17 mouse cellular contexts compared by ENCODE assay signal in genomic region chr19:26643936-26644335, GRCm38 (mm10). TPM values are rescaled to one million over a fixed set of nuclear protein-coding genes. Genes with fewer than 3 reads are reported as not detected.
DNase-seq lines count a peak whose midpoint lies in the region; TF ChIP-seq lines count a peak whose summit lies in the region.
"Had no signal": no experiment of that assay in that cellular context is flagged by ENCODE, and none has a peak within 500 bp of the region (broad histone marks: within the 10 kb centered on the region; RNA-seq: fewer than 3 reads in every experiment).

No protein-coding gene starts in this region.

- no peak for TF ChIP-seq POLR2A in MEL (IDR thresholded peaks at IDR 0.05; ENCODE audit: control insufficient read depth in 1 of 2, insufficient read depth in 1 of 2, low read depth in 1 of 2, low read length in 2 of 2, poor library complexity in 1 of 2)

- no peak overlapping the region for H3K9ac ChIP-seq in MEL (ENCODE audit: control insufficient read depth, low read depth, low read length, poor library complexity, severe bottlenecking)
- H3K9ac ChIP-seq: embryonic facial prominence, embryonic 15.5 days; heart, embryonic 13.5 days; hindbrain, embryonic 15.5 days had no signal

- TF ChIP-seq CTCF in MEL (IDR thresholded peaks at IDR 0.05 in 2 of 3, conservative IDR thresholded peaks at IDR 0.05 in 1 of 3; ENCODE audit: control insufficient read depth in 1 of 3, insufficient read depth in 1 of 3, low read depth in 2 of 3, low read length in 3 of 3, poor library complexity in 1 of 3, severe bottlenecking in 1 of 3), result no peak

- no peaks in the 10 kb centered on the region for H3K9me3 ChIP-seq in heart, embryonic 10.5 days
- H3K9me3 ChIP-seq in MEL (replicated peaks; ENCODE audit: insufficient read depth, low read length), result no peaks in the 10 kb centered on the region
- H3K9me3 ChIP-seq: embryonic facial prominence, embryonic 15.5 days; forebrain, embryonic 10.5 days; heart, embryonic 13.5 days; hindbrain, embryonic 15.5 days had no signal

- no peak for TF ChIP-seq EP300 in MEL (IDR thresholded peaks at IDR 0.05; ENCODE audit: low read depth in 1 of 2, low read length in 2 of 2)

- no peaks in the 10 kb centered on the region for H3K79me2 ChIP-seq in MEL (ENCODE audit: control insufficient read depth, insufficient read depth, low read length, poor library complexity)

- H3K27me3 ChIP-seq in heart, embryonic 10.5 days (ENCODE audit: insufficient read depth, poor library complexity, severe bottlenecking), result no peaks in the 10 kb centered on the region
- H3K27me3 ChIP-seq in MEL (ENCODE audit: control insufficient read depth in 1 of 2, insufficient read depth in 2 of 2, low read length in 2 of 2), result no peaks in the 10 kb centered on the region
- H3K27me3 ChIP-seq in splenic B cell, adult 2 months (ENCODE audit: control insufficient read depth, insufficient read depth, low read length, poor library complexity, severe bottlenecking), result no peaks in the 10 kb centered on the region
- H3K27me3 ChIP-seq: embryonic facial prominence, embryonic 15.5 days; heart, embryonic 13.5 days; hindbrain, embryonic 15.5 days; Patski had no signal

- peaks cover 5% of the 10 kb centered on the region for H3K4me1 ChIP-seq in heart, embryonic 10.5 days
- H3K4me1 ChIP-seq in MEL (ENCODE audit: control insufficient read depth in 1 of 2, insufficient read depth in 2 of 2, low read length in 2 of 2), result peaks cover 16 to 18% of the 10 kb centered on the region in 2 experiments
- H3K4me1 ChIP-seq: hindbrain, embryonic 15.5 days had no signal

- no peak for TF ChIP-seq RAD21 in MEL (IDR thresholded peaks at IDR 0.05; ENCODE audit: low read depth, low read length)

- DNase-seq in heart, adult 11 months, result peak; percentile 49
- no peak for DNase-seq in heart, embryonic 10.5 days (ENCODE audit: low spot score)
- DNase-seq in 416B (ENCODE audit: low read depth) (peak; percentile 5), MEL (ENCODE audit: low read depth, low spot score) (peak; percentile 43)
- DNase-seq in splenic B cell, adult 2 months (ENCODE audit: low read depth, low spot score), result peak; percentile 45
- no peak for DNase-seq in left cerebral cortex, adult 8-10 months (ENCODE audit: low spot score in 2 of 2)
- no peak for DNase-seq in urinary bladder, postnatal 14 days (ENCODE audit: low spot score)
- DNase-seq: adrenal gland, postnatal 14 days; cerebellum, adult 11-12 months; gastrocnemius, postnatal 10 days; heart, postnatal 36 days had no signal

- H3K4me3 ChIP-seq in heart, embryonic 10.5 days, result no peak overlapping the region
- no peak overlapping the region for H3K4me3 ChIP-seq in MEL (ENCODE audit: control insufficient read depth in 1 of 2, insufficient read depth in 1 of 2, low read depth in 2 of 2, low read length in 2 of 2)
- H3K4me3 ChIP-seq: embryonic facial prominence, embryonic 15.5 days; erythroblast, embryonic 14.5 days; forebrain, embryonic 10.5 days; heart, embryonic 13.5 days; hindbrain, embryonic 15.5 days had no signal

- WGBS in heart, embryonic 10.5 days, result 77% methylated on average over 4 of the region's 4 CpGs

- peaks cover 6% of the 10 kb centered on the region; the same call in 1 of the 2 replicates for H3K36me3 ChIP-seq in heart, embryonic 10.5 days
- H3K36me3 ChIP-seq in MEL (ENCODE audit: control insufficient read depth in 1 of 2, insufficient read depth in 2 of 2, low read length in 2 of 2), result peaks cover 0 to 23% of the 10 kb centered on the region in 2 experiments; a peak in 2 of 4 replicates
- peaks cover 8% of the 10 kb centered on the region for H3K36me3 ChIP-seq in splenic B cell, adult 2 months (ENCODE audit: control insufficient read depth, insufficient read depth, low read length, poor library complexity, severe bottlenecking)
- H3K36me3 ChIP-seq: forebrain, embryonic 10.5 days had no signal

- H3K27ac ChIP-seq in heart, embryonic 10.5 days, result no peak overlapping the region
- H3K27ac ChIP-seq in MEL (ENCODE audit: control insufficient read depth, low read depth, low read length), result no peak overlapping the region
- H3K27ac ChIP-seq: embryonic facial prominence, embryonic 15.5 days; forebrain, embryonic 10.5 days; heart, embryonic 13.5 days; hindbrain, embryonic 15.5 days had no signal

TF ChIP-seq in MEL, 35 proteins besides CTCF, POLR2A, EP300 and RAD21:
- TF ChIP-seq MYB (IDR thresholded peaks at IDR 0.05; ENCODE audit: low read depth, low read length) (no peak), MAX (IDR thresholded peaks at IDR 0.05; ENCODE audit: low read length) (no peak), TAL1 (IDR thresholded peaks at IDR 0.05; ENCODE audit: low read length) (no peak), NRF1 (IDR thresholded peaks at IDR 0.05; ENCODE audit: insufficient read depth, low read depth, low read length, poor library complexity, severe bottlenecking) (no peak), ZMIZ1 (IDR thresholded peaks at IDR 0.05; ENCODE audit: low read depth, low read length) (no peak), E2F4 (IDR thresholded peaks at IDR 0.05; ENCODE audit: borderline replicate concordance, low read depth, low read length) (no peak), ETS1 (IDR thresholded peaks at IDR 0.05; ENCODE audit: low read depth, low read length) (no peak), MYC (IDR thresholded peaks at IDR 0.05; ENCODE audit: low read depth, low read length) (no peak), ZKSCAN1 (IDR thresholded peaks at IDR 0.05; ENCODE audit: low read depth, low read length) (no peak), HCFC1 (IDR thresholded peaks at IDR 0.05; ENCODE audit: low read depth, low read length) (no peak), KAT2A (conservative IDR thresholded peaks at IDR 0.05; ENCODE audit: low read depth, low read length) (no peak)

RNA-seq across cellular contexts. Expression of gene Smarca2, which starts 39.1 kb away (rescaled TPM):
- polyA plus RNA-seq in heart, embryonic 10.5 days (2016; fragmentation: Nextera tagmentation; extraction: Ambion mirVana), result 22.8 and 26.2 TPM in 2 replicates
- 6.6 and 7.1 TPM in 2 replicates for total RNA-seq in MEL (2012; rRNA removed)
- polyA plus RNA-seq in MEL (2012; ENCODE audit: insufficient read depth in 1 of 2, insufficient read length in 2 of 2, low read depth in 1 of 2, low replicate concordance in 2 of 2, missing spikeins in 1 of 2), result 10 to 100 TPM in 1 of 2 experiments, not detected in 1; 23.2 TPM
- 100 to 1,000 TPM; 241 to 319 (median 271) TPM for total RNA-seq in left cerebral cortex, adult 8-10 months (2022)

Comparison
In these comparisons a context has a peak if more than half of its experiments do, and no peak if none do; other contexts are left out.
1. DNase-seq: peak in heart, adult 11 months (single experiment), 416B (single experiment), MEL (single experiment) and splenic B cell, adult 2 months (single experiment); none in heart, embryonic 10.5 days (single experiment), left cerebral cortex, adult 8-10 months (0 of 2) and urinary bladder, postnatal 14 days (single experiment).
2. RNA of gene Smarca2, which starts 39.1 kb away (total RNA-seq): 241 to 319 TPM in left cerebral cortex, adult 8-10 months; 6.6 to 7.1 TPM in MEL; every median in the first group is over 10 times any median in the second.